27 mouse cellular contexts compared by ENCODE assay signal in genomic region chr2:164704235-164704634, GRCm38 (mm10). TPM values are rescaled to one million over a fixed set of nuclear protein-coding genes. Genes with fewer than 3 reads are reported as not detected.
"Had no signal": no experiment of that assay in that cellular context is flagged by ENCODE, and none has a peak within 500 bp of the region (broad histone marks: within the 10 kb centered on the region; RNA-seq: fewer than 3 reads in every experiment).

No protein-coding gene starts in this region.

- H3K9me3 ChIP-seq: limb, embryonic 12.5 days; limb, embryonic 15.5 days; liver, embryonic 12.5 days; liver, embryonic 15.5 days; neural tube, embryonic 13.5 days; stomach, embryonic 15.5 days had no signal

- H3K9ac ChIP-seq: limb, embryonic 12.5 days; limb, embryonic 15.5 days; liver, embryonic 12.5 days; liver, embryonic 15.5 days; neural tube, embryonic 13.5 days; stomach, embryonic 15.5 days had no signal

- DNase-seq: kidney, adult 18-20 months; kidney, adult 9 months; kidney, postnatal 14 days; kidney, postnatal 4 days; left cerebral cortex, postnatal 4 days; lung, adult 2 months; lung, postnatal 14 days; lung, postnatal 4 days; midbrain, embryonic 14.5 days; retina, postnatal 1 day; thymus, postnatal 4 days had no signal

- H3K4me2 ChIP-seq: limb, embryonic 12.5 days; limb, embryonic 15.5 days; liver, embryonic 12.5 days; liver, embryonic 15.5 days; midbrain, embryonic 11.5 days; neural tube, embryonic 13.5 days; stomach, embryonic 15.5 days had no signal

- ATAC-seq: liver, embryonic 12.5 days had no signal

- H3K36me3 ChIP-seq: limb, embryonic 12.5 days; limb, embryonic 15.5 days; liver, embryonic 12.5 days; liver, embryonic 15.5 days; neural tube, embryonic 13.5 days; stomach, embryonic 15.5 days had no signal

- H3K27ac ChIP-seq: limb, embryonic 12.5 days; limb, embryonic 15.5 days; liver, embryonic 12.5 days; liver, embryonic 15.5 days; neural tube, embryonic 13.5 days; stomach, embryonic 15.5 days had no signal

- H3K27me3 ChIP-seq: limb, embryonic 15.5 days; liver, embryonic 12.5 days; liver, embryonic 15.5 days; neural tube, embryonic 13.5 days; stomach, embryonic 15.5 days had no signal

- H3K4me3 ChIP-seq: limb, embryonic 12.5 days; limb, embryonic 15.5 days; liver, embryonic 12.5 days; liver, embryonic 15.5 days; neural tube, embryonic 13.5 days; stomach, embryonic 15.5 days had no signal

- H3K4me1 ChIP-seq: limb, embryonic 12.5 days; limb, embryonic 15.5 days; liver, embryonic 12.5 days; liver, embryonic 15.5 days; neural tube, embryonic 13.5 days; stomach, embryonic 15.5 days had no signal

RNA-seq across cellular contexts. Expression of gene Spint4, which starts 5.9 kb away (rescaled TPM):
- total RNA-seq: layer of hippocampus, adult 18-20 months; layer of hippocampus, postnatal 14 days; left cerebral cortex, adult 8-10 months; left cerebral cortex, postnatal 14 days; left cerebral cortex, postnatal 4 days; megakaryocyte progenitor cell, adult 5-6 weeks; megakaryocyte-erythroid progenitor cell, adult 5-6 weeks; neutrophil, adult 5-6 weeks had no signal
- polyA plus RNA-seq: limb, embryonic 12.5 days; limb, embryonic 15.5 days; liver, embryonic 12.5 days; liver, embryonic 15.5 days; lung, adult 2 months; lung, embryonic 16.5 days; midbrain, embryonic 11.5 days; midbrain, embryonic 14.5 days; neural tube, embryonic 13.5 days; stomach, embryonic 15.5 days had no signal

RNA-seq across cellular contexts. Expression of gene Spint5, which starts 10.9 kb away (rescaled TPM):
- total RNA-seq: layer of hippocampus, adult 18-20 months; layer of hippocampus, postnatal 14 days; left cerebral cortex, adult 8-10 months; left cerebral cortex, postnatal 14 days; left cerebral cortex, postnatal 4 days; megakaryocyte progenitor cell, adult 5-6 weeks; megakaryocyte-erythroid progenitor cell, adult 5-6 weeks; neutrophil, adult 5-6 weeks had no signal
- polyA plus RNA-seq: kidney, embryonic 16.5 days; limb, embryonic 12.5 days; limb, embryonic 15.5 days; liver, embryonic 12.5 days; liver, embryonic 15.5 days; lung, adult 2 months; lung, embryonic 16.5 days; midbrain, embryonic 11.5 days; midbrain, embryonic 14.5 days; neural tube, embryonic 13.5 days; stomach, embryonic 15.5 days had no signal

RNA-seq across cellular contexts. Expression of gene Wfdc13, which starts 19.3 kb away (rescaled TPM):
- total RNA-seq: layer of hippocampus, adult 18-20 months; layer of hippocampus, postnatal 14 days; left cerebral cortex, adult 8-10 months; left cerebral cortex, postnatal 14 days; left cerebral cortex, postnatal 4 days; megakaryocyte progenitor cell, adult 5-6 weeks; megakaryocyte-erythroid progenitor cell, adult 5-6 weeks; neutrophil, adult 5-6 weeks had no signal
- polyA plus RNA-seq: limb, embryonic 12.5 days; liver, embryonic 12.5 days; liver, embryonic 15.5 days; midbrain, embryonic 11.5 days; midbrain, embryonic 14.5 days; neural tube, embryonic 13.5 days had no signal

RNA-seq across cellular contexts. Expression of gene Wfdc11, which starts 30.3 kb away (rescaled TPM):
- total RNA-seq: layer of hippocampus, adult 18-20 months; layer of hippocampus, postnatal 14 days; left cerebral cortex, adult 8-10 months; left cerebral cortex, postnatal 14 days; left cerebral cortex, postnatal 4 days; megakaryocyte progenitor cell, adult 5-6 weeks; megakaryocyte-erythroid progenitor cell, adult 5-6 weeks; neutrophil, adult 5-6 weeks had no signal
- polyA plus RNA-seq: kidney, embryonic 16.5 days; limb, embryonic 12.5 days; limb, embryonic 15.5 days; liver, embryonic 12.5 days; liver, embryonic 15.5 days; lung, adult 2 months; lung, embryonic 16.5 days; midbrain, embryonic 11.5 days; midbrain, embryonic 14.5 days; neural tube, embryonic 13.5 days; stomach, embryonic 15.5 days had no signal

RNA-seq across cellular contexts. Expression of gene Wfdc3, which starts 41.5 kb away (rescaled TPM):
- total RNA-seq: megakaryocyte-erythroid progenitor cell, adult 5-6 weeks had no signal
